Mouse (Mus musculus) embryonic fibroblast, embryonic 13.5 days (primary cell): ENCODE data around the gene Parp9.

Experiments
- CTCF ChIP-seq: IDR thresholded peaks from 2 replicates; pipeline ENCODE4 v1.5.1; 2011; ENCODE audit warnings: mild to moderate bottlenecking, control low read depth, low read length, moderate library complexity, borderline replicate concordance; ENCODE audit not compliant: insufficient read depth
- POLR2A ChIP-seq: IDR thresholded peaks from 2 replicates; pipeline ENCODE4 v1.6.1; 2011; ENCODE audit warnings: low read depth, mild to moderate bottlenecking, control low read depth, low read length, moderate library complexity

DNA sequence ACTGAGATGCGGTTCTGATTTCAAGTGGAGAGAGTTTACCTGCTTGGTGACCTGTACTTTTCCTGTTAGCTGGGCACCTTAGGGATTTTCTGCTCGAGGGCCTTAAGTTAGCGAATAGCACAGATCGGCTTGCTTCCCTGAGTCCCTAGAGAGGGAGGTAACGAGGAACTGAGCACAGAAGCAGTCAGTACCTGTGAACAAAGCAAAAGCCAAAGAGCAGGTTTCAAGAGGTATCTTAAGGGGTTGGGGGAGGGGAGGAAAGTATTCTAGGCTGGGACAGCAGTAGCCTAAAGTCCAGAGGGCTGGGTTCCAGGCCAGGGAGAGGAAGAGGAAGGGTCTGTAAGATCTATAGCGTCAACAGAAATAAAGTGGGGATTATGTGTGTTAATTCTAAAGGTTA is 991 bp downstream of the Parp9 start:
- TF ChIP-seq POLR2A (no peak), CTCF (no peak)
